Mouse (Mus musculus): ENCODE data around the gene Arih2.

DNA sequence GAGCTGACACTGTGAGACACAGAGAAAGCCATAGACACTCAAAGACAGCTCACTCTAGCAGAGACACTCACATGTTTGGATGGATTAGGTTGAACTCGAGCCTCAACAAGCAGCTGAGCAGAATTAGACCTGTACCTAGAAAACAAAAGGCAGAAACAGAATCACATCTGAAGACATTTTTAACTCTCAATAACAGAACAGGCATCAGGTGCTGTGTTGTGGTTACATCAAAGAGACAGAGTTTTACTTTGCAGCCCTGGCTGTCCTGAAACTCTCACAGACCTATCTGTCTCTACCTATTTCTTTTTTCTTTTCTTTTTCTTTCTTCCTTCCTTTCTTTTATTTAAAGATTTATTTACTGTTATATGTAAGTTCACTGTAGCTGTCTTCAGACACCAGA is 31.9 kb downstream of the Arih2 start:
- TF ChIP-seq CTCF (IDR thresholded peaks at IDR 0.05) (0 out of 2 replicates have a peak, but pooled peaks have one; percentile 3), POLR2A (IDR thresholded peaks at IDR 0.05; ENCODE audit: insufficient read depth, low read depth, low read length) (no peak), EP300 (IDR thresholded peaks at IDR 0.05; ENCODE audit: insufficient read depth, low read depth, low read length) (no peak)

Measured in heart, adult 2 months (tissue).